Mouse (Mus musculus) heart, postnatal 0 days (tissue): ENCODE measurements around the gene Fam205a1. TPM values are rescaled to one million over a fixed set of nuclear protein-coding genes. Genes with fewer than 3 reads are reported as not detected.
A peak's percentile ranks its signal among the peaks of the same experiment; 100 is the strongest.
"Not testable (repeated sequence)": the region's sequence is repeated elsewhere in the genome, so short reads cannot be mapped to it uniquely, and the experiment has no call there.

Experiments
- ATAC-seq: fragments of 200-750 bp; cut with Nextera tagmentation; 2 replicates; pipeline ENCODE4 v1.8.0; 2017; ENCODE audit warnings: low read depth, moderate number of reproducible peaks, moderate library complexity; ENCODE audit not compliant: insufficient read depth
- DNase-seq: peaks from one replicate; pipeline ENCODE4 v3.0.0-alpha.2; 2016; ENCODE audit warnings: low spot score
- H3K27ac ChIP-seq: fragments of 300-500 bp; sonication (generic); 2 replicates; pipeline ENCODE4 v1.5.1; 2014; ENCODE audit warnings: low read depth, mild to moderate bottlenecking
- H3K27me3 ChIP-seq: fragments of 300-500 bp; sonication (generic); 2 replicates; pipeline ENCODE4 v1.6.1; 2014; ENCODE audit warnings: low read length, mixed read lengths; ENCODE audit not compliant: control insufficient read depth, insufficient read depth
- H3K36me3 ChIP-seq: fragments of 300-500 bp; sonication (generic); replicated peaks from 2 replicates; pipeline ENCODE4 v1.6.1; 2014; ENCODE audit warnings: low read length, mixed read lengths; ENCODE audit not compliant: control insufficient read depth, insufficient read depth
- H3K4me1 ChIP-seq: fragments of 300-500 bp; sonication (generic); 2 replicates; pipeline ENCODE4 v1.6.1; 2014; ENCODE audit warnings: antibody characterized with exemption; ENCODE audit not compliant: control insufficient read depth, insufficient read depth
- H3K4me2 ChIP-seq: fragments of 300-500 bp; sonication (generic); 2 replicates; pipeline ENCODE4 v1.6.1; 2014; ENCODE audit warnings: low read depth, mild to moderate bottlenecking, low read length, moderate library complexity
- H3K4me3 ChIP-seq: fragments of 300-500 bp; sonication (generic); 2 replicates; pipeline ENCODE4 v1.5.1; 2014; ENCODE audit warnings: low read depth, low read length
- H3K9ac ChIP-seq: fragments of 300-500 bp; sonication (generic); replicated peaks from 2 replicates; pipeline ENCODE4 v1.6.1; 2014; ENCODE audit warnings: low read depth, low read length, mixed read lengths
- H3K9me3 ChIP-seq: fragments of 300-500 bp; sonication (generic); replicated peaks from 2 replicates; pipeline ENCODE4 v1.6.1; 2016; ENCODE audit warnings: low read length; ENCODE audit not compliant: control insufficient read depth
- CTCF ChIP-seq: IDR thresholded peaks from 2 replicates; pipeline ENCODE4 v1.5.1; 2016; ENCODE audit warnings: antibody characterized with exemption, control low read depth, low read depth
- EP300 ChIP-seq: IDR thresholded peaks from 2 replicates; pipeline ENCODE4 v1.6.1; 2016; ENCODE audit warnings: antibody characterized with exemption, low read depth
- WGBS: fragments of 180-500 bp; shearing (Covaris S2); extraction: QIAGEN DNeasy Blood & Tissue Kit; methylation state at CpG from one replicate; pipeline ENCODE4 v1.1.7; 2014; 5-methylcytosine and 5-hydroxymethylcytosine counted together
- polyA plus RNA-seq: library from polyadenylated mRNA; unstranded; fragments of >200 nt; fragmentation: Nextera tagmentation; extraction: Ambion mirVana; gene quantifications from 2 replicates; pipeline ENCODE4 v1.2.1, GENCODE M21; 2015
- total RNA-seq: library from RNA; depleted of rRNA; stranded (reverse); fragments of >200 nt; gene quantifications from 2 replicates; pipeline ENCODE4 v1.2.3, GENCODE M21; 2014; ENCODE audit warnings: low replicate concordance; rRNA removed

Gene Fam205a1
- not detected in 2 replicates for total RNA-seq
- not detected in 2 replicates for polyA plus RNA-seq

DNA sequence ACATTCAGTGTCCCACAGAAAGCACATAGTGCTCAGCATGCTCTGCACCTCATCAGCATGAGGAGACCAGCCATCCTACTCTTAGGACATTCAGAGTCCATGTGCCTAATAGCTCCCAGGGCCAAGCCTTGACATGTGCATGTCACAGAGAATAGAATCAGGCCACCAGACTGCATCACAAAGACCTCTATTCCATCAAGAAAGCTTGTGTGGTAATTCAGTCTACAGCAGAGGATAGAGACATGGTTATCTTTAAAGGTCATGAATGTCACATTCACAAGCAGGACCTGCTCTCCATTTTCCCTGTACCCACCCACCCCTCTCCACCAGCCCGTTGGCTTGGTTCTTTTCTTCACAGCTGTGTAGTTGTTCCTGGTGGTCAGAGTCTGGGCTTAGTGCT is at the start of gene Fam205a1:
Gene Fam205a1, minus strand, starts transcription at position 101 of the 400 bp plus-strand sequence.
- not testable (repeated sequence) for H3K4me2 ChIP-seq, H3K4me1 ChIP-seq, H3K9ac ChIP-seq, DNase-seq, ATAC-seq, H3K27me3 ChIP-seq, H3K4me3 ChIP-seq, H3K27ac ChIP-seq, H3K36me3 ChIP-seq, H3K9me3 ChIP-seq
- no CpG with 5 or more reads among the region's 1 CpGs for WGBS

DNA sequence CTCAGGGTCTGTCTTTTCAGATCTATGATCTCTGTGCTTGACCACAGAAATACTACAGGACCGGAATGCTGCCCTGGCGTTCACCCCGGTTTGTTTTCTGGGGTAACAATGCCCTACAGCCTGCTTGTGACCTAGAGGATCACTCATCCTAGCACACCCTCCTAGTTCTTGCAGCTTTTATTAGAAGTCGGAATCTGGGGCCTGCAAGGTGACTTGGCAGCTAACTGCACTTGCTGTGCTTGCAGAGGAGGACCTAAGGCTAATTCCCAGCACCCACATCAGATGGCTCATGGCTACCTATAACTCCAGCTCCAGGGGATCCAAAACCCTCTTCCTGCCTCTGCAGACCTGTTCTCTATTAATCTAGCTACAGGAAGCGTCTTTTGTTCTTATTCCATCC is 49.0 kb upstream of the Fam205a1 start:
- DNase-seq (no peak), ATAC-seq (no peak)
- Histone ChIP-seq H3K4me1 (no peaks in the 10 kb centered on the region), H3K9ac (no peak overlapping the region), H3K27me3 (no peaks in the 10 kb centered on the region), H3K9me3 (no peaks in the 10 kb centered on the region), H3K36me3 (no peaks in the 10 kb centered on the region), H3K4me3 (no peak overlapping the region), H3K4me2 (no peak overlapping the region), H3K27ac (no peak overlapping the region)
- 79% methylated on average over 5 of the region's 5 CpGs for WGBS
- no peak for TF ChIP-seq EP300
- no peak for TF ChIP-seq CTCF

DNA sequence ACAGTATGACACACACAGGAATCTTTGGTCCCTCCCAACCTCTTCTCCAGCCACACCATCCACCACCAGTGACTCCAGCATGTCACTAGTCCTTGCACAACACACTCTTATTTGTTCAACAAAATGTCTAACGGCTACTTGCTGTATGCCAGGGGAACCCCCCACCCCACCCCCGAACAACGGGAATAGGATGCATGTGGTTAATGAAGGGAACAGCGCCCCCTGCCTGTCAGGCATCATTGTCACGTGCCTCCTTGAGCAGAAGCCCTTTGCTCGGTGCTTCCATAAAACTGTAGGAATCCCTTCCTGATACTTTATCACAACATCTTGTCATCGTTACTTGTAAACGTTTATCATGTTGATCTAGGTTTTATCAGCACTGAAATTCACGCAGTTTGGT is 48.5 kb upstream of the Fam205a1 start:
- H3K4me1 ChIP-seq = no peaks in the 10 kb centered on the region
- H3K36me3 ChIP-seq = no peaks in the 10 kb centered on the region
- no peak overlapping the region for H3K27ac ChIP-seq
- H3K9ac ChIP-seq = no peak overlapping the region
- DNase-seq (no peak), ATAC-seq (no peak)
- H3K9me3 ChIP-seq = no peaks in the 10 kb centered on the region
- peak; percentile 43 for TF ChIP-seq CTCF
- no peak for TF ChIP-seq EP300
- H3K27me3 ChIP-seq = 0 out of 2 replicates have a peak, but pooled peaks cover 2% of the 10 kb centered on the region
- 49% methylated on average over 9 of the region's 9 CpGs for WGBS
- no peak overlapping the region for H3K4me2 ChIP-seq
- H3K4me3 ChIP-seq = no peak overlapping the region

- TF ChIP-seq CTCF = no peak
- TF ChIP-seq EP300 = no peak
- Histone ChIP-seq H3K4me2 (no peak overlapping the region), H3K27ac (no peak overlapping the region)
Observed at GRCm38 (mm10) chr4:42900878-42901277, 47.2 kb upstream of the Fam205a1 start.

DNA sequence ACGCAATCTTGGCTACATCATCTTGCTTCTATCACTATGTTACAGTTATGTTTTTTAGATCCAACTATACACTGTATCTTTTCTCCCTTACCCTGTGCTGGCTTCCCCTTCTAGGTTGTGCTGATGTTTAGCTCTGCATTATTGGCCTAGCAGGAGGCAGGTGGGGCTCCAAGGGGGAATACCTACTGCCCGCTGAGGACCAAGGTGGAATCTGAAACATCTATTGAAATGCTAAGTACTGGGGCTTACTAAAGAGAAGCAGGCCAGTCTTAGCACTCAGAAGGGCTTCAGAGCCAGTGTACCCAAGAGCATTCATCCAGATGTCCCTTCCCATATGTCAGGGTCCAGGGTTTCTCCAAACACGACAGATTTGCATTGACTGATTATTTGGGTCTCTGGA is 45.2 kb upstream of the Fam205a1 start:
- TF ChIP-seq EP300 (no peak), CTCF (no peak)
- DNase-seq (no peak), ATAC-seq (no peak)
- H3K27me3 ChIP-seq = 0 out of 2 replicates have a peak, but pooled peaks cover 3% of the 10 kb centered on the region
- no peak overlapping the region for H3K4me3 ChIP-seq
- no peak overlapping the region for H3K4me2 ChIP-seq
- no peaks in the 10 kb centered on the region for H3K9me3 ChIP-seq
- H3K36me3 ChIP-seq = no peaks in the 10 kb centered on the region
- H3K9ac ChIP-seq = no peak overlapping the region
- H3K27ac ChIP-seq = no peak overlapping the region
- WGBS = 32% methylated on average over 3 of the region's 3 CpGs
- no peaks in the 10 kb centered on the region for H3K4me1 ChIP-seq

More at GRCm38 (mm10) chr4:42900878-42901277, 47.2 kb upstream of the Fam205a1 start:
- Histone ChIP-seq H3K4me1 (no peaks in the 10 kb centered on the region), H3K4me3 (no peak overlapping the region), H3K36me3 (no peaks in the 10 kb centered on the region), H3K9me3 (no peaks in the 10 kb centered on the region), H3K9ac (no peak overlapping the region), H3K27me3 (0 out of 2 replicates have a peak, but pooled peaks cover 3% of the 10 kb centered on the region)
- DNase-seq (no peak), ATAC-seq (no peak)
- WGBS = 39% methylated on average over 5 of the region's 5 CpGs

- Histone ChIP-seq H3K4me1 (no peaks in the 10 kb centered on the region), H3K4me3 (no peak overlapping the region), H3K9me3 (no peaks in the 10 kb centered on the region), H3K27ac (no peak overlapping the region), H3K4me2 (no peak overlapping the region), H3K36me3 (no peaks in the 10 kb centered on the region), H3K27me3 (0 out of 2 replicates have a peak, but pooled peaks cover 3% of the 10 kb centered on the region), H3K9ac (no peak overlapping the region)
- TF ChIP-seq EP300 (no peak), CTCF (no peak)
- DNase-seq (no peak), ATAC-seq (no peak)
- 73% methylated on average over 7 of the region's 7 CpGs for WGBS
Observed at GRCm38 (mm10) chr4:42895118-42895517, 41.4 kb upstream of the Fam205a1 start.
